Mouse (Mus musculus) lung, embryonic 14.5 days (tissue): ENCODE measurements around the gene Rad23a. TPM values are rescaled to one million over a fixed set of nuclear protein-coding genes. Genes with fewer than 3 reads are reported as not detected.
A peak's percentile ranks its signal among the peaks of the same experiment; 100 is the strongest.

Experiments
- ATAC-seq: fragments of 200-750 bp; cut with Nextera tagmentation; 2 replicates; pipeline ENCODE4 v1.8.0; 2017; ENCODE audit warnings: mild to moderate bottlenecking, moderate TSS enrichment, moderate library complexity; ENCODE audit not compliant: insufficient read depth
- DNase-seq: peaks from one replicate; pipeline ENCODE4 v3.0.0-alpha.2; 2015
- H3K27ac ChIP-seq: fragments of 300-500 bp; sonication (generic); 2 replicates; pipeline ENCODE4 v1.5.1; 2014; ENCODE audit warnings: low read depth, mild to moderate bottlenecking, moderate library complexity
- H3K27me3 ChIP-seq: fragments of 300-500 bp; sonication (generic); 2 replicates; pipeline ENCODE4 v1.6.1; 2014; ENCODE audit warnings: low read length, control low read depth; ENCODE audit not compliant: insufficient read depth
- H3K36me3 ChIP-seq: fragments of 300-500 bp; sonication (generic); 2 replicates; pipeline ENCODE4 v1.6.1; 2014; ENCODE audit warnings: control low read depth; ENCODE audit not compliant: insufficient read depth
- H3K4me1 ChIP-seq: fragments of 300-500 bp; sonication (generic); 2 replicates; pipeline ENCODE4 v1.6.1; 2014; ENCODE audit warnings: antibody characterized with exemption, control low read depth; ENCODE audit not compliant: insufficient read depth
- H3K4me2 ChIP-seq: fragments of 300-500 bp; sonication (generic); 2 replicates; pipeline ENCODE4 v1.6.1; 2014; ENCODE audit warnings: mild to moderate bottlenecking
- H3K4me3 ChIP-seq: fragments of 300-500 bp; sonication (generic); 2 replicates; pipeline ENCODE4 v1.5.1; 2014; ENCODE audit warnings: low read depth, low read length
- H3K9ac ChIP-seq: fragments of 300-500 bp; sonication (generic); 2 replicates; pipeline ENCODE4 v1.6.1; 2014
- H3K9me3 ChIP-seq: fragments of 300-500 bp; sonication (generic); 2 replicates; pipeline ENCODE4 v1.6.1; 2016; ENCODE audit warnings: low read depth, low read length, control low read depth
- CTCF ChIP-seq: IDR thresholded peaks from 2 replicates; pipeline ENCODE4 v1.5.1; 2016; ENCODE audit warnings: antibody characterized with exemption, low read depth
- WGBS: fragments of 180-500 bp; shearing (Covaris S2); extraction: QIAGEN DNeasy Blood & Tissue Kit; methylation state at CpG from one replicate; pipeline ENCODE4 v1.1.7; 2014; 5-methylcytosine and 5-hydroxymethylcytosine counted together
- polyA plus RNA-seq: library from polyadenylated mRNA; unstranded; fragments of >200 nt; fragmentation: Nextera tagmentation; extraction: Ambion mirVana; gene quantifications from 2 replicates; pipeline ENCODE4 v1.2.1, GENCODE M21; 2014

The Rad23a gene
- polyA plus RNA-seq, 1 experiment from 2014 or later: 123 TPM

GRCm38 (mm10) chr8:84846722-84847572 lies 6.5 kb upstream of the Rad23a start, which contains the start of gene Calr:
Gene Calr, minus strand, starts transcription at chr8:84846934.
- under 1% methylated on average over 55 of the region's 55 CpGs for WGBS
- DNase-seq (peak; percentile 100), ATAC-seq (peak; percentile 99)
- Histone ChIP-seq H3K9me3 (no peaks in the 10 kb centered on the region), H3K36me3 (peaks cover 41% of the 10 kb centered on the region), H3K4me2 (peak within 1 kb of the TSS; percentile 88), H3K4me3 (peak within 1 kb of the TSS; percentile 97), H3K27ac (peak within 1 kb of the TSS; percentile 88), H3K27me3 (no peaks in the 10 kb centered on the region), H3K9ac (peak within 1 kb of the TSS; percentile 98), H3K4me1 (peaks cover 12% of the 10 kb centered on the region)
- peak; percentile 53 for TF ChIP-seq CTCF

- Histone ChIP-seq H3K27me3 (no peaks in the 10 kb centered on the region), H3K9me3 (no peaks in the 10 kb centered on the region), H3K27ac (peak overlapping the region; percentile 84), H3K36me3 (peaks cover 48% of the 10 kb centered on the region), H3K4me3 (peak overlapping the region; percentile 97), H3K9ac (peak overlapping the region; percentile 98), H3K4me1 (peaks cover 12% of the 10 kb centered on the region), H3K4me2 (peak overlapping the region; percentile 87)
- ATAC-seq (peak; percentile 9; the same call in 1 of the 2 replicates), DNase-seq (no peak)
- no peak for TF ChIP-seq CTCF
- WGBS: under 1% methylated on average over 30 of the region's 30 CpGs
Observed at GRCm38 (mm10) chr8:84846094-84846721, 5.7 kb upstream of the Rad23a start.

GRCm38 (mm10) chr8:84845355-84846093 lies 5.1 kb upstream of the Rad23a start:
- H3K27me3 ChIP-seq: no peaks in the 10 kb centered on the region
- peak overlapping the region; percentile 84 for H3K27ac ChIP-seq
- ATAC-seq (no peak), DNase-seq (peak; percentile 65)
- WGBS: 10% methylated on average over 12 of the region's 12 CpGs
- peak overlapping the region; percentile 97 for H3K4me3 ChIP-seq
- no peaks in the 10 kb centered on the region for H3K9me3 ChIP-seq
- peaks cover 12% of the 10 kb centered on the region for H3K4me1 ChIP-seq
- peak overlapping the region; percentile 87 for H3K4me2 ChIP-seq
- peak; percentile 63 for TF ChIP-seq CTCF
- H3K9ac ChIP-seq: peak overlapping the region; percentile 98
- peaks cover 51% of the 10 kb centered on the region for H3K36me3 ChIP-seq

- DNase-seq (no peak), ATAC-seq (no peak)
- Histone ChIP-seq H3K27me3 (no peaks in the 10 kb centered on the region), H3K36me3 (peaks cover 51% of the 10 kb centered on the region), H3K27ac (no peak overlapping the region; the same call in 1 of the 2 replicates), H3K9me3 (no peaks in the 10 kb centered on the region), H3K4me1 (peaks cover 12% of the 10 kb centered on the region), H3K9ac (peak overlapping the region; percentile 98), H3K4me2 (peak overlapping the region; percentile 87), H3K4me3 (peak overlapping the region; percentile 97)
- 73% methylated on average over 9 of the region's 9 CpGs for WGBS
- no peak for TF ChIP-seq CTCF
Observed at GRCm38 (mm10) chr8:84844397-84845070, 4.1 kb upstream of the Rad23a start.

- Histone ChIP-seq H3K9me3 (no peaks in the 10 kb centered on the region), H3K36me3 (peaks cover 76% of the 10 kb centered on the region), H3K4me2 (no peak overlapping the region), H3K4me1 (peaks cover 6% of the 10 kb centered on the region), H3K9ac (no peak overlapping the region), H3K27ac (no peak overlapping the region), H3K4me3 (no peak overlapping the region), H3K27me3 (no peaks in the 10 kb centered on the region)
- no peak for TF ChIP-seq CTCF
- 63% methylated on average over 1 of the region's 1 CpGs for WGBS
- ATAC-seq (no peak), DNase-seq (no peak)
Observed at GRCm38 (mm10) chr8:84841514-84841913, 1.0 kb upstream of the Rad23a start.

- Histone ChIP-seq H3K9ac (peak overlapping the region; percentile 88), H3K27ac (peak overlapping the region; percentile 91), H3K4me3 (peak overlapping the region; percentile 77), H3K36me3 (peaks cover 81% of the 10 kb centered on the region), H3K9me3 (no peaks in the 10 kb centered on the region), H3K4me1 (peaks cover 11% of the 10 kb centered on the region), H3K4me2 (peak overlapping the region; percentile 72), H3K27me3 (no peaks in the 10 kb centered on the region)
- no peak for ATAC-seq
- DNase-seq: no peak
- WGBS: 2% methylated on average over 7 of the region's 7 CpGs
- no peak for TF ChIP-seq CTCF
Observed at GRCm38 (mm10) chr8:84839875-84840247, 604 bp downstream of the Rad23a start.
